Mouse (Mus musculus): ENCODE results near the gene Sec61a2.
A peak's percentile ranks its signal among the peaks of the same experiment; 100 is the strongest.

Gene Sec61a2

DNA sequence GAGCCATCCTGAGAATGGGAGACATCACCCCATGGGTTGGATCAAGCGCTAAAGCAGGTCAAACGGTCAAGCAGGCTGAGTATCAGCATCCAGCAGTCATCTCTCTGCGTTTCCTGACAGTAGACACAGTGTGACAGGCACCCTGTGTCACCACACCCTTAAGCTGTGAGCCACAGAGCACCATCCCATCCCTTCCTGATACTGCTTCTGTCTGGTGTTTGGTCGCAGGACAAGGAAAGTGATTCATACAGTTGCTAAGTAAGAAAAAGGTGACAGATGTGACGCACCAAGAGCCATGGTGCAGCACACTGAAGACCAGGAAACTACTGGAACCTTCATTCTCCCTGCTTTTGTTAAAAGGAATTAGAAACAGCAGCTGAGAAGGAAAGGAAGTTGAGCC is 6.4 kb downstream of the Sec61a2 start:
- no peak for DNase-seq (ENCODE audit: low read depth, low spot score)

- DNase-seq (ENCODE audit: low read depth, low spot score), result no peak
These were observed 17.8 kb downstream of the Sec61a2 start for GRCm38 (mm10) chr2:5877446-5877845.

DNA sequence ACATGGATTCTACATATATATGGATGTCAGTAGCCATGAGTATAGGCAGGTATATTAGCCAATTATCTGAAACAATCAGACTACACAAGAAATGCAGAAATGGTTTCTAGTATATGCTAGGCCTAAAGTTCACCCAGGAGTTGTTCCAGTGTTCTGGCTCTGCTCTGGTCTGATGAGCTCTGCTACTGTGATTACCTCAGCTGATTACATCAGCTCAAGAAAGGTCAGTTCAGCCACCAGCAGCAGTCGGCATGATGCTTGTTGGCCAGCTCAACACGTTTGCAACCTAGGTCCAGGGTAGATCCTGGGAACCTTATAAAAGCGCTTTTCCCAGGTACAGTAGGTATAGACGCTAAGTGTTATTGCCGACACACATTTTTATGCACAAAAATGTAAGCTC is 25.5 kb downstream of the Sec61a2 start:
- DNase-seq (ENCODE audit: low read depth, low spot score), result no peak

DNA sequence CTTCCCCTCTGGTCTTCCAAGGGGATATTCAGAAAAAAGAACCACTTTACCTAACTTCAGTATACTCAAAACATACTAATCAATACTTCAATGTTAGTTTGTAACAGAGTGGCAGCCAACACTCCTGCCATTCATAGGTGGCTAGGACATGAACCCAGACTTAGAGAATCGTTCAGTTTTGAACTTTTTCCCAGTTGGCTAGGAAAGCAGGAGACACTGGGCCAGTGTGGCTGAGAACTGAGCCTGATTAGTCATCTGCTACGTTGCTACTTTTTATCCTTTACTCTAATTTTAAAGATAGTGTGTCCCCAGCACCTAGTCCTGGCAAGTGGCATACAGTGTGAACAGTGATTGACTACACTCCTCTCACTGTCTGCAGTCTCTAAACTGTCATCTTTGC is 27.6 kb downstream of the Sec61a2 start:
- no peak for DNase-seq (ENCODE audit: low read depth, low spot score)

- no peak for DNase-seq (ENCODE audit: low read depth, low spot score)
These were observed 32.4 kb downstream of the Sec61a2 start, which contains the start of gene Gm13199 for GRCm38 (mm10) chr2:5862834-5863233. Gene Gm13199 (minus strand): TSS chr2:5862934.

- no peak for DNase-seq (ENCODE audit: low read depth, low spot score)
These were observed 43.4 kb downstream of the Sec61a2 start for GRCm38 (mm10) chr2:5851866-5852265.

DNA sequence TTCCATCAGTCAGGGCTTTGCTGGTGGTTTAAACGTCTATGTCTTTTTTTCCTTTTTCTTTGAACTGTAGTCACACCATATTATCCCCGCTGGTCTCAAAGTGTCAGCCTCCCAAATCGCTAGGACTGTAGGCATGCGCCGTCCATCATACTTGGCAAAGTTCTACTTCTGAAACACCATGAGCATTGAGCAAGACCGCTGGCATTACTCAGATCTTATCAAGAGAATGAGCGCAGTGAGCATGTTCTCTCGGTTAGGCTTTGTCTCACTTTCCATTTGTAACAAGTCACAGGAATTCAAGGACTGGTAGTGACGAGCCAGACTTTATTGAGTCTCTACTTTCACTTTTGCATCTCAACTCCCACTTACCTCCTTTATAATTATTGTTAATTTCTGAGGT is 44.1 kb downstream of the Sec61a2 start:
- DNase-seq (ENCODE audit: low read depth, low spot score), result no peak

DNA sequence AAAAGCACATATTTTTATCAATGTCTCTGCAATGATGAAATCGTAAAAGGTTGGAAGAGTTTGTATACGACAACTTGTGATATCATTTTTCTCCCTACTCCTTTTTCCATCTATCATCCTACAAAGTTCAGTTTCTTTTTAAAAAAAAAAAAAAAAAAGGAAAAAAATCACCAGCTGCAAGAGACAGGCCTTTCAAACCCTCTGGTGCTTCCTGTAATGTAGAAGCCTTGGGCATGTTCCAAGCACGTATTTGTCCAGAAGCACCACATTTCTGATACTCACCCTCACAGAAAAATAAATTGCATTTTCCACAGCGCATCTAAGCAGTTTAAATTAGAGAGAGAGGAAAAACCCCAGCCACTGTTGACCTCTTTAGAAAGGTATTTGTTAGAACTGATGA is 49.4 kb downstream of the Sec61a2 start:
- no peak for DNase-seq (ENCODE audit: low read depth, low spot score)

DNA sequence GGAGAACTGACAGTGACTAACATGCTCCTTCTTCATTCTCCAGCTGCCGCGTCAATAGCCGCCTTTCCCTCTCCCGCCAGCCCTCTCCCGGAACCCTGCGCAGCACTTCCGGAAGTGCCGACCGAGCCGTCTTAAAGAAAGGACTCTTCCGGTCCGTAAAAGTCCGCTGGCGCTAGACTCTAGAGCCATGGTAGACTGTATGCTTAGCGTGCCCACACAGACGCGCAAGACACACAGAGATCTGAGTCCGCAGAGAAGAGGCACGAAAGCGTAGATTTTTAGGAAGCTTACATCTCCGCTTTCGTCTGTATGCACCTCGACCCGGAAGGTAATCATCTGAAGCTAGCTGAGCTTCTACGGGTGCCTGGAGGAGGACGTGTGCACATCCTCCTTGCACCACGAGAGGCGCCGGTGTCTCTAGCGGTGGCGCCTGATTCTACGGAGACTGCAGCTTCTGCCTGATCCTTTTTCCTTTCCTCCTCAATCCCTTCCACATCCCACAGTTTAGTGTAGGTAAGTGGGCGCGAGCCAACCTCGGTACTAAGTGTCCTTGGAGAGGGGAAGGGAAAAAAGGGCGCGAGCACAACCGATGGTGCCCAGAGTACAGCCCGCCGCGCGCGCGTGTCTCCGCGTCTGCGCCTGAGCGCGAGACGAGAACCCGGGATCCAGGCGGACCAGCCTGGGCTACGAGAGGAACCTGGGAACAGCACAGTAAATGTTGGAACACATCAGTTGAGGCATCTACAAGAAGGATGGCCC is 50.2 kb downstream of the Sec61a2 start, which contains the start of the genes Nudt5 and Cdc123:
Nudt5 (plus strand) TSS at position 147 of the 759 bp plus-strand sequence.
Cdc123 (minus strand) TSS at position 292 of the 759 bp plus-strand sequence.
- peak; percentile 78 for DNase-seq (ENCODE audit: low read depth, low spot score)

DNA sequence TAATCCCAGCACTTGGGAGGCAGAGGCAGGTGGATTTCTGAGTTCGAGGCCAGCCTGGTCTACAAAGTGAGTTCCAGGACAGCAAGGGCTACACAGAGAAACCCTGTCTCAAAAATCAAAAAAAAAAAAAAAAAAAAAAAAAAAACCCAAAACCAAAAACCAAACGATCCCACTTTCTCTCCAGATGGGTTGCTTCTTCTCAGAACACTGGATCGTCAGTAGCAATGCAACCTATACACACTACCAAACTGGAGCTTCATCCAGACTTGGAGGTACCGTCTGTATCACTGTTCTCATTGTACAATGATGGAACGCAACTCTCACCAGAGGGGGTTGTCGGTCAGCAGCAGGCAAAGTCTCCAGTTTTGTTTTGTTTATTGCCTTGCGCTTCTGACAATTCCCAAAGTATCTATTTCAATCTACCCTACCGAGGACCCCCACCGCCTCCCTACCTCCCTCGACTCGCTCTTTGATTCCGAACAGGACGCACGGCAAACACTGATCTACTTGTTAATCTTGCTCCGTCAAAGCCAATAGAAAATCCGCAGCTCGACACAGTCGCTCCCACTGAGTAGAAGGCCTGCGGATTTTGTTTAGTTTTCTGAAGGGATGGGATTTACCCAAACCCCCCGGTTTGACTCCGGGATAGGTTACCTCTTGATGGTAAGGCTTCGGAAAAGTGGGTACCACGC is 50.9 kb downstream of the Sec61a2 start:
- no peak for DNase-seq (ENCODE audit: low read depth, low spot score)

DNA sequence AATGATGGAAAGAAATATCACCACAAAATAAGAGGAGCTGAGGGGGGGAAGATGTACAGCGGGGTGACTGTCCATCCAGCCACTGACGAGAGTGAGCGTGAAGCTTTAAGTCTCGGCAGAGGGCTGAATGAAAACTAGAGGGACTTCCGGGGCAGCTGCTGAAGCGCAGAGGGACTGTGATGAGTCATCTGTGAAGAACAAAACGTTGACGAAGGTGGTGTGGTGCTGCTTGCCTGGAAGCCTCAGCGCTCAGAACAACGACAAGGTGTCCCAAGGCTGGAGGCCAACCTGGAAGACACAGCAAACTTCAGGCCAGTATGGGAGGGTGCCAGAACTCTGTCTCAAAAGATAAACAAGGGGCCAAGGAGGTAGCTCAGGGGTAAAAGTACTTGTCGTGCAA is 54.4 kb downstream of the Sec61a2 start:
- no peak for DNase-seq (ENCODE audit: low read depth, low spot score)

GRCm38 (mm10) chr2:5825265-5825913 is 69.8 kb downstream of the Sec61a2 start:
- no peak for DNase-seq (ENCODE audit: low read depth, low spot score)

DNA sequence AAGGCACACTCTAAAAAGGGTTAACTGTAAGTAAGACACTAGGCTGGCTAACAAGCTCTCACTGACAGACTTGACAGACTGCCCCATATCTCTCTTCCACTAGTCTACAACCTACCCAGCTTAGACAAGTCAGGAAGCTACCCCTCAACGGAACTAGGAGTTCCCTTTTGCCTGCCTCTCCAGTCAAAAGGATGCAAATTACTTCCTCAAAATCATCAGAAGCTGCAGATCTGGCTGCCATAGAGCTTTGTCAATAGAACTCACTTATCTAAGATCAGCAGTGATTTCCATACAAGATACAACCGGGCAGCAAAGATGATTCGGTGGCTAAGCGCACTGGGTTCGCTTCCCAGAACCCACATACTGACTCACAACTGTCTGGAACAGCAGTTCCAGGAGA is 70.5 kb downstream of the Sec61a2 start:
- no peak for DNase-seq (ENCODE audit: low read depth, low spot score)

DNA sequence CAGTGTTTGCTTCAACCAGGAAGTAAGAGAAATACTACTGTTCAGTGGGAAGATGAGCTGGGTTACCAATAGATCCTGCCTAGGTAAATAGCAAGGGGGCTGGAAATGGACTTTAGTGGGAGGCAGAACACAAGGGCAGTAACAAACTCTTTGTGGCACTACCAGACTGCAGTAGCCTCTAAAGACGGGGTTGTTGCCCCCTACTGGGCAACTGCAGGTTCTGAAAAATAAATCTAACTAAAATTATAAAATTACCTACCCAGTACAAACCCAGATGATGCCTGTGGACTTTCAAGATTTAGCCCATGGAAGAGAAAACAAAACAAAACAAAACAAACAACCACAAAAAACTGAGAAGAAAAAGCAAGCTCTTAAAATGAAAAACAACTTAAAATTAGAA is 71.0 kb downstream of the Sec61a2 start:
- DNase-seq (ENCODE audit: low read depth, low spot score), result no peak

DNA sequence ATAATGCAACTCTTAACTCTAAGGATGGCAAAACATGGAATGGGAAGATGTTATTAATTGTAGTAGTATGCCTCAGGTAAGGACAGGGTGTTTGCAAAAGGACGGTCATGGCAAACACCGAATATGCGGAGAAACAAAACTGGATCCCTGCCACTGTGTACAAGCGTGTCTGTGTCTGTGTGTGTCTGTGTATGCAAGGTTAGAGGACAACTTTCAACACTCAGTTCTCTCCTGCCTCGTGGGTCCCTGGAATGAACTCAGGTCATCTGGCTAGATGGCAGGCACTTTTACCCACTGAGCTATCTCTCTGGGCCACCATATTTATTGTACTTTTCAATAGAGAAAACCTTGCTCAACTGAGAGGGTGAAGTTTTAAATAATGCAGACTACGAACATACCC is 72.8 kb downstream of the Sec61a2 start:
- DNase-seq (ENCODE audit: low read depth, low spot score), result no peak

DNA sequence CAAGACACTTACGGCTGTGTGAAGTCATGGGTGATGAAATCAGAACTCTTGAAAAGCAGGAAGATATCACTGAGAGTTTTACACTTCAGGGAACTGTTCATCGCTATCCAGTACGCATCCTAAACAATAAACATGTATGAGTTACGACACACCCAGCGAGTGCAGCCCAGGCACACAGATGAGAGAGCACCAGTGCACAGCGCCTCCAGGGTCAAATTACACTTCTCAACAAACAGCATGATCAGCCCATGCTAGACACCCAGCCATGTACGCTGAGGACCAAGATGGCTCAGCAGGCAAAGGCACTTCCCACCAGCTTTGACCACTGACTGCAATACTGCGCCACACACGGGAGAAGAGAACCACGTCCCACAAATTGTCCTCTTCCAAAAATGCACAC is 74.0 kb downstream of the Sec61a2 start:
- DNase-seq (ENCODE audit: low read depth, low spot score), result no peak
